Mouse (Mus musculus): ENCODE measurements around the gene Spsb3. TPM values are rescaled to one million over a fixed set of nuclear protein-coding genes. Genes with fewer than 3 reads are reported as not detected.

Spsb3 gene
- total and polyA plus RNA-seq, 3 experiments: 14.4 to 23.3 (median 21.3) TPM

DNA sequence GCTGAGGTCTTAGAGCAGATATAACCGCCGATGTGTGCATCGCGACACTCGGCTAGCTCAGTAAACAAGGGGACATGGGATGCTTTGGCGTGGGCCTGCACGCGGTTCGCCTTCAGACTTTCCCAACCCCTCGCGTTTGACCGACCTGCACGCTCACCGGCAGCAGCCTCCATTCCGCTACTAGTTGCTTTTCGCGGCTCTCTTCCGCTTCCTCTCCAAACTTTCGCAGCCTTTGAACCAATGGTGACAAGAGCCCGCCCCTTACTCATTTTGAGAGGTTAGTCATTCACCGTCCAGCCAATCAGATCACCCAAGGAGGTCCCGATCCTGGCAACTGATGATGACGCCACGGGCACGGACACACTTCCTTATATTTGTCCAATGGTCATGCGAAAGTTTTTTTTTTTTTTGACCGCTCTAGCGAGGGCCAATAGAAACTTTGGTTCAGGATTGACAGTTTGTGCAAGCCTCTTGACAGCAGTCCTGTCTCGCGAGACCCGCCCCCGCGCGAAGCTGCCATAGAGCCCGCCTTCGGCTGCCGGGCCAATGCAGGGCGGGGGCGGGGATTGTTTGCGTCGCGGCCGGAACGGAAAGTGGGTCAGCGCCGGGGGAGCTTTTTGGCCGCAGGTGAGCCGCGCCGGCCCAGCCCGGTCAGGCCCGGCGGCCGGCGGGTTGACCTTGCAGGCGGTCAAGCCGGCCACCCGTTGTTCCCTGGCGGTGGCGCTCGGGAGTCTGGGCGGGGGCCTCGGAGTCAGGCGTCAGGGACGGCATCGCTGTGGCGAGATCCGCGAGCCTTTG is at the start of gene Spsb3, which contains the start of gene Nubp2 (continued):
- peak; percentile 28; the same call in 1 of the 2 replicates for TF ChIP-seq GABPA (IDR thresholded peaks at IDR 0.05; ENCODE audit: insufficient replicate concordance, low read depth, low read length)

- H3K9ac ChIP-seq (ENCODE audit: insufficient read depth, low read depth): no peak within 1 kb of the TSS
- H3K27me3 ChIP-seq (replicated peaks): peaks cover 19% of the 10 kb centered on the region
- DNase-seq (ENCODE audit: extremely low read depth): no peak
- H3K36me3 ChIP-seq (replicated peaks in 1 of 2; ENCODE audit: control insufficient read depth in 1 of 2, insufficient read depth in 1 of 2, low read length in 1 of 2): no peaks in the 10 kb centered on the region
- dilution Hi-C loops (cut with MboI; ENCODE audit: extremely low pct_ligation_motif_present, extremely low pct_unique_long_range_greater_than_20kb, low sequenced_read_pairs): no loop called here
- H3K4me1 ChIP-seq (ENCODE audit: control insufficient read depth in 1 of 2, insufficient read depth in 2 of 2): peaks cover 0 to 2% of the 10 kb centered on the region in 2 experiments; a peak in 1 of 4 replicates
- no peaks in the 10 kb centered on the region for H3K9me3 ChIP-seq (replicated peaks; ENCODE audit: low read length)
- no peak within 1 kb of the TSS for H3K4me2 ChIP-seq (ENCODE audit: insufficient read depth, low read depth, poor library complexity, severe bottlenecking)
- H3K27ac ChIP-seq (ENCODE audit: insufficient read depth, low read depth): no peak within 1 kb of the TSS
- H3K4me3 ChIP-seq (replicated peaks in 1 of 3; ENCODE audit: low read depth in 2 of 3, low read length in 2 of 3, poor library complexity in 1 of 3): no peak within 1 kb of the TSS
- in situ Hi-C loops (cut with MboI; ENCODE audit: low pct_ligation_motif_present, low pct_unique_long_range_greater_than_20kb, low sequenced_read_pairs): no loop called here
- H3K79me2 ChIP-seq (replicated peaks; ENCODE audit: control insufficient read depth, extremely low read depth, insufficient read depth, poor library complexity, severe bottlenecking): no peaks in the 10 kb centered on the region
- no peak for TF ChIP-seq MYC (IDR thresholded peaks at IDR 0.05; ENCODE audit: low read depth, low read length)
- TF ChIP-seq NRF1 (IDR thresholded peaks at IDR 0.05; ENCODE audit: low read depth, low read length): no peak
- no peak for TF ChIP-seq CHD2 (IDR thresholded peaks at IDR 0.05; ENCODE audit: low read length)
- no peak for TF ChIP-seq CTCF (conservative IDR thresholded peaks at IDR 0.05 in 1 of 2, IDR thresholded peaks at IDR 0.05 in 1 of 2; ENCODE audit: low read depth in 2 of 2, low read length in 2 of 2)
- TF ChIP-seq JUND (conservative IDR thresholded peaks at IDR 0.05; ENCODE audit: low read depth, low read length): no peak
- no peak for TF ChIP-seq RCOR1 (conservative IDR thresholded peaks at IDR 0.05; ENCODE audit: low read depth, low read length)
- no peak for TF ChIP-seq POLR2AphosphoS2 (IDR thresholded peaks at IDR 0.05; ENCODE audit: low read depth, low read length)
- no peak for TF ChIP-seq BHLHE40 (IDR thresholded peaks at IDR 0.05; ENCODE audit: low read depth, low read length)
Observed at GRCm38 (mm10) chr17:24839842-24840241, 46.6 kb upstream of the Spsb3 start, which contains the start of gene Hagh. Gene Hagh (plus strand): TSS chr17:24840143.

- no peak overlapping the region for H3K9ac ChIP-seq (ENCODE audit: insufficient read depth, low read depth)
- in situ Hi-C loops (cut with MboI; ENCODE audit: low pct_ligation_motif_present, low pct_unique_long_range_greater_than_20kb, low sequenced_read_pairs): no loop called here
Observed at GRCm38 (mm10) chr17:24840341-24840740, 46.1 kb upstream of the Spsb3 start.

More at GRCm38 (mm10) chr17:24840341-24840740, 46.1 kb upstream of the Spsb3 start:
- Histone ChIP-seq H3K4me1 (ENCODE audit: control insufficient read depth in 1 of 2, insufficient read depth in 2 of 2) (peaks cover 0 to 6% of the 10 kb centered on the region in 2 experiments; a peak in 1 of 4 replicates), H3K4me2 (ENCODE audit: insufficient read depth, low read depth, poor library complexity, severe bottlenecking) (no peak overlapping the region), H3K9me3 (replicated peaks; ENCODE audit: low read length) (no peaks in the 10 kb centered on the region), H3K27me3 (replicated peaks) (peaks cover 19% of the 10 kb centered on the region), H3K79me2 (replicated peaks; ENCODE audit: control insufficient read depth, extremely low read depth, insufficient read depth, poor library complexity, severe bottlenecking) (no peaks in the 10 kb centered on the region), H3K36me3 (replicated peaks in 1 of 2; ENCODE audit: control insufficient read depth in 1 of 2, insufficient read depth in 1 of 2, low read length in 1 of 2) (no peaks in the 10 kb centered on the region), H3K27ac (ENCODE audit: insufficient read depth, low read depth) (no peak overlapping the region), H3K4me3 (replicated peaks in 1 of 3; ENCODE audit: low read depth in 2 of 3, low read length in 2 of 3, poor library complexity in 1 of 3) (no peak overlapping the region)
- no peak for TF ChIP-seq TCF12 (IDR thresholded peaks at IDR 0.05; ENCODE audit: low read depth, low read length)
- TF ChIP-seq KAT2A (IDR thresholded peaks at IDR 0.05; ENCODE audit: insufficient replicate concordance, low read length): no peak
- TF ChIP-seq MAX (IDR thresholded peaks at IDR 0.05; ENCODE audit: low read length): no peak
- TF ChIP-seq HCFC1 (IDR thresholded peaks at IDR 0.05; ENCODE audit: low read depth, low read length): no peak
- no peak for TF ChIP-seq CTCF (conservative IDR thresholded peaks at IDR 0.05 in 1 of 2, IDR thresholded peaks at IDR 0.05 in 1 of 2; ENCODE audit: low read depth in 2 of 2, low read length in 2 of 2)
- no peak for TF ChIP-seq ETS1 (conservative IDR thresholded peaks at IDR 0.05; ENCODE audit: low read depth, low read length)
- dilution Hi-C loops (cut with MboI; ENCODE audit: extremely low pct_ligation_motif_present, extremely low pct_unique_long_range_greater_than_20kb, low sequenced_read_pairs): no loop called here
- DNase-seq (ENCODE audit: extremely low read depth): no peak

All from CH12.LX (cell line).